Mouse (Mus musculus) CH12.LX (cell line): ENCODE results near the gene Otud4. TPM values are rescaled to one million over a fixed set of nuclear protein-coding genes. Genes with fewer than 3 reads are reported as not detected.
A peak's percentile ranks its signal among the peaks of the same experiment; 100 is the strongest.

Source experiments
- DNase-seq: peaks from one replicate; pipeline ENCODE4 v3.0.0-alpha.2; 2013; ENCODE audit errors: extremely low read depth
- H3K27ac ChIP-seq: 2 replicates; pipeline ENCODE4 v1.5.1; 2012; ENCODE audit warnings: low read depth, mild to moderate bottlenecking, control low read depth, moderate library complexity; ENCODE audit not compliant: insufficient read depth
- H3K27me3 ChIP-seq: replicated peaks from 2 replicates; pipeline ENCODE3; 2012; ENCODE audit warnings: inconsistent platforms
- H3K36me3 ChIP-seq, 2 experiments: replicated peaks in 1 of 2; 2 replicates each; pipeline versions ENCODE3 to v1.6.1; 2012; ENCODE audit warnings: inconsistent platforms in 1 of 2, low read length in 1 of 2, mild to moderate bottlenecking in 1 of 2, mixed read lengths in 1 of 2, moderate library complexity in 1 of 2; ENCODE audit not compliant: control insufficient read depth in 1 of 2, insufficient read depth in 1 of 2
- H3K4me1 ChIP-seq, 2 experiments: 2 replicates each; pipeline ENCODE4 v1.6.1; 2012; ENCODE audit warnings: inconsistent platforms in 1 of 2, moderate library complexity in 1 of 2; ENCODE audit not compliant: insufficient read depth in 2 of 2, control insufficient read depth in 1 of 2
- H3K4me2 ChIP-seq: 2 replicates; pipeline ENCODE4 v1.6.1; 2012; ENCODE audit warnings: low read depth, mild to moderate bottlenecking, control low read depth; ENCODE audit not compliant: poor library complexity, insufficient read depth, severe bottlenecking
- H3K4me3 ChIP-seq, 3 experiments: fragments of 150-350 bp in 1 of 3; sonication (generic) in 1 of 3; replicated peaks in 1 of 3; 2 replicates each; pipeline versions ENCODE3 to v1.5.1; 2011 to 2012; ENCODE audit warnings: low read depth in 2 of 3, low read length in 2 of 3, mild to moderate bottlenecking in 2 of 3, moderate library complexity in 2 of 3, control low read depth in 1 of 3, improper control_type of control experiment in 1 of 3, inconsistent platforms in 1 of 3, mixed read lengths in 1 of 3; ENCODE audit not compliant: poor library complexity in 1 of 3
- H3K79me2 ChIP-seq: replicated peaks from 2 replicates; pipeline ENCODE4 v1.6.1; 2012; ENCODE audit warnings: mild to moderate bottlenecking, moderate library complexity; ENCODE audit not compliant: control insufficient read depth, poor library complexity, insufficient read depth, severe bottlenecking; ENCODE audit errors: extremely low read depth
- H3K9ac ChIP-seq: 2 replicates; pipeline ENCODE4 v1.6.1; 2012; ENCODE audit warnings: low read depth, mild to moderate bottlenecking, control low read depth, moderate library complexity; ENCODE audit not compliant: insufficient read depth
- H3K9me3 ChIP-seq: replicated peaks from 2 replicates; pipeline ENCODE3; 2012; ENCODE audit warnings: low read length, inconsistent platforms, mixed read lengths
- CTCF ChIP-seq, 2 experiments: IDR thresholded peaks in 1 of 2; conservative IDR thresholded peaks in 1 of 2; 2 replicates each; pipeline ENCODE4 v1.5.1; 2011 to 2012; ENCODE audit warnings: low read depth in 2 of 2, low read length in 2 of 2, improper control_type of control experiment in 1 of 2, inconsistent platforms in 1 of 2, mild to moderate bottlenecking in 1 of 2, moderate library complexity in 1 of 2
- ELF1 ChIP-seq: IDR thresholded peaks from 2 replicates; pipeline ENCODE4 v1.6.1; 2014; ENCODE audit warnings: low read depth, mild to moderate bottlenecking, inconsistent platforms, low read length, improper control_type of control experiment
- JUN ChIP-seq: IDR thresholded peaks from 2 replicates; pipeline ENCODE4 v1.6.1; 2011; ENCODE audit warnings: low read depth, mild to moderate bottlenecking, low read length, improper control_type of control experiment, moderate library complexity; ENCODE audit not compliant: insufficient read depth
- MAFK ChIP-seq: IDR thresholded peaks from 2 replicates; pipeline ENCODE4 v1.6.1; 2011; ENCODE audit warnings: low read length, improper control_type of control experiment; ENCODE audit not compliant: insufficient replicate concordance
- MEF2A ChIP-seq: IDR thresholded peaks from 2 replicates; pipeline ENCODE4 v1.6.1; 2014; ENCODE audit warnings: low read depth, mild to moderate bottlenecking, inconsistent platforms, low read length, improper control_type of control experiment, borderline replicate concordance
- NRF1 ChIP-seq: IDR thresholded peaks from 2 replicates; pipeline ENCODE4 v1.6.1; 2014; ENCODE audit warnings: low read depth, mild to moderate bottlenecking, inconsistent platforms, low read length, improper control_type of control experiment, moderate library complexity
- RAD21 ChIP-seq: IDR thresholded peaks from 2 replicates; pipeline ENCODE4 v1.6.1; 2011; ENCODE audit warnings: low read depth, mild to moderate bottlenecking, low read length, improper control_type of control experiment, moderate library complexity
- USF2 ChIP-seq: conservative IDR thresholded peaks from 2 replicates; pipeline ENCODE4 v1.6.1; 2011; ENCODE audit warnings: low read depth, low read length, improper control_type of control experiment
- dilution Hi-C: fragments of 300-500 bp; cut with MboI; formaldehyde crosslinking; loops from 2 replicates; pipeline ENCODE4 v1.14.3; 2020; ENCODE audit warnings: low sequenced_read_pairs; ENCODE audit not compliant: extremely low pct_unique_long_range_greater_than_20kb, extremely low pct_ligation_motif_present
- in situ Hi-C: fragments of 300-500 bp; cut with MboI; formaldehyde crosslinking; loops from 3 replicates; pipeline ENCODE4 v1.14.3; 2019; ENCODE audit warnings: low sequenced_read_pairs, low pct_ligation_motif_present, low pct_unique_long_range_greater_than_20kb, mixed read lengths
- polyA plus RNA-seq: library from polyadenylated mRNA; unstranded; fragments of >175 nt; gene quantifications from 2 replicates; pipeline ENCODE4 v1.2.1, GENCODE M21; 2012; ENCODE audit warnings: low read depth; ENCODE audit not compliant: insufficient read length
- total RNA-seq, 2 experiments: library from RNA; depleted of rRNA; stranded (reverse); fragments of 300-350 nt in 1 of 2; fragments of >200 nt in 1 of 2; gene quantifications; 2 replicates each; pipeline ENCODE4 v1.2.3; 2012 to 2014

Otud4 gene
- total and polyA plus RNA-seq, 3 experiments, result 22.8 to 44.6 (median 42.3) TPM

GRCm38 (mm10) chr8:79724589-79724988, 85.2 kb downstream of the Otud4 start:
- dilution Hi-C loops, result no loop called here
- no peak for DNase-seq

More at GRCm38 (mm10) chr8:79724589-79724988, 85.2 kb downstream of the Otud4 start:
- TF ChIP-seq RAD21 (peak; percentile 25), ELF1 (no peak), MAFK (no peak), CTCF (conservative IDR thresholded peaks at IDR 0.05 in 1 of 2, IDR thresholded peaks at IDR 0.05 in 1 of 2; ENCODE audit: low read depth in 2 of 2, low read length in 2 of 2) (peak in 1 of 2 experiments; percentile 20; a peak in 2 of 4 replicates), MEF2A (no peak), JUN (no peak), USF2 (no peak), NRF1 (no peak)
- Histone ChIP-seq H3K4me2 (no peak overlapping the region), H3K4me3 (no peak overlapping the region), H3K79me2 (no peaks in the 10 kb centered on the region), H3K36me3 (peaks cover 5 to 45% of the 10 kb centered on the region in 2 experiments), H3K27ac (no peak overlapping the region), H3K9me3 (no peaks in the 10 kb centered on the region), H3K9ac (no peak overlapping the region), H3K4me1 (peaks cover 15 to 35% of the 10 kb centered on the region in 2 experiments), H3K27me3 (no peaks in the 10 kb centered on the region)
- in situ Hi-C loops, result no loop called here

Other genes starting within 250 kb of the Otud4 start
- gene Smad1, start 240.1 kb upstream of the Otud4 start, total RNA-seq (2012; rRNA removed), result not detected in 2 replicates
- not detected in 2 replicates for gene Smad1, start 240.1 kb upstream of the Otud4 start, total RNA-seq (2014; rRNA removed)
- gene Smad1, start 240.1 kb upstream of the Otud4 start, polyA plus RNA-seq, result not detected in 2 replicates
- gene Abce1, start 72.1 kb downstream of the Otud4 start, total RNA-seq (2012; rRNA removed), result 123 and 159 TPM in 2 replicates
- gene Abce1, start 72.1 kb downstream of the Otud4 start, total RNA-seq (2014; rRNA removed), result 306 and 339 TPM in 2 replicates
- 198 and 202 TPM in 2 replicates for gene Abce1, start 72.1 kb downstream of the Otud4 start, polyA plus RNA-seq
- 9.7 and 12.6 TPM in 2 replicates for gene Anapc10, start 72.2 kb downstream of the Otud4 start, total RNA-seq (2012; rRNA removed)
- 22.3 and 37.4 TPM in 2 replicates for gene Anapc10, start 72.2 kb downstream of the Otud4 start, total RNA-seq (2014; rRNA removed)
- gene Anapc10, start 72.2 kb downstream of the Otud4 start, polyA plus RNA-seq, result 22.0 and 25.2 TPM in 2 replicates